Mouse (Mus musculus) Patski (cell line): ENCODE measurements around the gene Lgals2. TPM values are rescaled to one million over a fixed set of nuclear protein-coding genes. Genes with fewer than 3 reads are reported as not detected.
A peak's percentile ranks its signal among the peaks of the same experiment; 100 is the strongest.

Source experiments
- ATAC-seq: fragments of 100-300 bp; one replicate; pipeline ENCODE4 v1.8.0; 2021
- CTCF ChIA-PET: fragments of 350-600 bp; sonication (Branson Sonifier 250); formaldehyde crosslinking; loops from one replicate; lab custom pipeline; 2022; ENCODE audit warnings: inconsistent platforms; lab: Charles Lee
- POLR2A ChIA-PET: fragments of 350-600 bp; sonication (Branson Sonifier 250); formaldehyde crosslinking; loops from one replicate; lab custom pipeline; 2022; ENCODE audit warnings: antibody characterized with exemption, inconsistent platforms; lab: Charles Lee
- DNase-seq: peaks from one replicate; pipeline ENCODE4 v3.0.0-alpha.2; 2011; ENCODE audit warnings: low read depth, low spot score
- H3K27me3 ChIP-seq: fragments of 371-371 bp; one replicate; pipeline ENCODE4 v1.5.1; 2021
- CTCF ChIP-seq: fragments of 100-300 bp; IDR thresholded peaks from one replicate; pipeline ENCODE4 v1.5.1; 2021
- in situ Hi-C: fragments of 300-500 bp; cut with MboI; formaldehyde crosslinking; loops from 3 replicates; pipeline ENCODE4 v1.11.1; 2018; ENCODE audit warnings: low pct_unique_long_range_greater_than_20kb, mixed read lengths
- polyA plus RNA-seq: library from polyadenylated mRNA; unstranded; gene quantifications from one replicate; pipeline ENCODE4 v1.2.3, GENCODE M21; 2021

The Lgals2 gene
- polyA plus RNA-seq, 1 experiment from 2014 or later: 0.90 TPM

- no peak for TF ChIP-seq CTCF
- peak; percentile 2 for ATAC-seq
- DNase-seq: no peak
- in situ Hi-C loops: no loop called here
- no peaks in the 10 kb centered on the region for H3K27me3 ChIP-seq
- ChIA-PET POLR2A (interaction anchor here (1.4 kb wide), 1 partner anchor 10 kb away, joined by 4 read pairs; no protein-coding TSS in a partner anchor), CTCF (interaction anchor here (1.0 to 1.4 kb wide), 2 partner anchors 10 to 20 kb away, joined by 3 to 5 read pairs; no protein-coding TSS in a partner anchor)
Measured at GRCm38 (mm10) chr15:78806614-78807013, 48.7 kb downstream of the Lgals2 start.

GRCm38 (mm10) chr15:78805351-78805750 lies 50.0 kb downstream of the Lgals2 start:
- ChIA-PET POLR2A (interaction anchor here (1.4 kb wide), 1 partner anchor 8 kb away, joined by 4 read pairs; no protein-coding TSS in a partner anchor), CTCF (interaction anchor here (1.4 kb wide), 1 partner anchor 9 kb away, joined by 3 read pairs; no protein-coding TSS in a partner anchor)
- H3K27me3 ChIP-seq: no peaks in the 10 kb centered on the region
- no peak for ATAC-seq
- no peak for DNase-seq
- in situ Hi-C loops: no loop called here
- no peak for TF ChIP-seq CTCF

- TF ChIP-seq CTCF: no peak
- no peaks in the 10 kb centered on the region for H3K27me3 ChIP-seq
- in situ Hi-C loops: no loop called here
- ATAC-seq (no peak), DNase-seq (no peak)
- ChIA-PET CTCF (no interaction called here), POLR2A (interaction anchor here (0.6 kb wide), 2 partner anchors 62 to 248 kb away, joined by 3 to 5 read pairs; no protein-coding TSS in a partner anchor)
Measured at GRCm38 (mm10) chr15:78804326-78804725, 51.0 kb downstream of the Lgals2 start.

GRCm38 (mm10) chr15:78803499-78803900 lies 51.8 kb downstream of the Lgals2 start:
- POLR2A ChIA-PET: no interaction called here
- in situ Hi-C loops: no loop called here
- DNase-seq: no peak

GRCm38 (mm10) chr15:78802776-78803391 lies 52.4 kb downstream of the Lgals2 start, which contains the start of gene Card10:
Card10 (minus strand) TSS chr15:78803042.
- POLR2A ChIA-PET: interaction anchor here (1.1 to 1.5 kb wide), 2 partner anchors 32 to 42 kb away, joined by 3 read pairs; no protein-coding TSS in a partner anchor
- in situ Hi-C loops: no loop called here
- ATAC-seq (peak; percentile 34), DNase-seq (no peak)
- CTCF ChIA-PET: no interaction called here
- no peak for TF ChIP-seq CTCF
- H3K27me3 ChIP-seq: peaks cover 3% of the 10 kb centered on the region

More at GRCm38 (mm10) chr15:78803499-78803900, 51.8 kb downstream of the Lgals2 start:
- peaks cover 3% of the 10 kb centered on the region for H3K27me3 ChIP-seq
- CTCF ChIA-PET: no interaction called here
- no peak for TF ChIP-seq CTCF
- no peak for ATAC-seq

- in situ Hi-C loops: no loop called here
- DNase-seq (no peak), ATAC-seq (no peak)
- no peak for TF ChIP-seq CTCF
- CTCF ChIA-PET: no interaction called here
- POLR2A ChIA-PET: interaction anchor here (1.1 to 1.5 kb wide), 2 partner anchors 33 to 43 kb away, joined by 3 read pairs; no protein-coding TSS in a partner anchor
- peaks cover 3% of the 10 kb centered on the region for H3K27me3 ChIP-seq
Measured at GRCm38 (mm10) chr15:78801971-78802741, 53.2 kb downstream of the Lgals2 start.

GRCm38 (mm10) chr15:78801571-78801970 lies 53.8 kb downstream of the Lgals2 start:
- H3K27me3 ChIP-seq: peaks cover 3% of the 10 kb centered on the region

More at GRCm38 (mm10) chr15:78801571-78801970, 53.8 kb downstream of the Lgals2 start:
- in situ Hi-C loops: no loop called here
- DNase-seq: no peak
- ATAC-seq: no peak
- no peak for TF ChIP-seq CTCF
- CTCF ChIA-PET: no interaction called here
- POLR2A ChIA-PET: interaction anchor here (1.5 kb wide), 1 partner anchor 43 kb away, joined by 3 read pairs; no protein-coding TSS in a partner anchor

Other genes starting within 250 kb of the Lgals2 start
- 0.45 TPM for gene Elfn2, start 136.8 kb downstream of the Lgals2 start, polyA plus RNA-seq
- gene Mfng, start 82.1 kb downstream of the Lgals2 start, polyA plus RNA-seq: not detected
- 22.6 TPM for gene Card10, start 52.5 kb downstream of the Lgals2 start, polyA plus RNA-seq
- 111 TPM for gene Cdc42ep1, start 12.9 kb downstream of the Lgals2 start, polyA plus RNA-seq
- 60.7 TPM for gene Gga1, start 21.7 kb upstream of the Lgals2 start, polyA plus RNA-seq
- gene Gm49510, start 44.1 kb upstream of the Lgals2 start, polyA plus RNA-seq: 0.14 TPM
- gene Sh3bp1, start 44.2 kb upstream of the Lgals2 start, polyA plus RNA-seq: 13.6 TPM
- 10.6 TPM for gene Pdxp, start 58.4 kb upstream of the Lgals2 start, polyA plus RNA-seq
- gene Lgals1, start 71.2 kb upstream of the Lgals2 start, polyA plus RNA-seq: 2,052 TPM
- 46.7 TPM for gene Nol12, start 79.4 kb upstream of the Lgals2 start, polyA plus RNA-seq
- gene Triobp, start 92.2 kb upstream of the Lgals2 start, polyA plus RNA-seq: 135 TPM
- gene H1f0, start 172.9 kb upstream of the Lgals2 start, polyA plus RNA-seq: 95.5 TPM
- 0.12 TPM for gene Galr3, start 186.4 kb upstream of the Lgals2 start, polyA plus RNA-seq
- 40.0 TPM for gene Ankrd54, start 207.4 kb upstream of the Lgals2 start, polyA plus RNA-seq
- gene Eif3l, start 219.7 kb upstream of the Lgals2 start, polyA plus RNA-seq: 220 TPM